Mouse (Mus musculus): ENCODE data around the gene Stom. TPM values are rescaled to one million over a fixed set of nuclear protein-coding genes. Genes with fewer than 3 reads are reported as not detected.
A peak's percentile ranks its signal among the peaks of the same experiment; 100 is the strongest.

Stom gene
- total and polyA plus RNA-seq, 2 experiments from 2014 or later: 48.4 to 79.0 TPM

- Histone ChIP-seq H3K4me1 (ENCODE audit: control insufficient read depth, insufficient read depth) (peaks cover 60% of the 10 kb centered on the region), H3K9me3 (replicated peaks; ENCODE audit: control insufficient read depth, low read length) (no peaks in the 10 kb centered on the region), H3K9ac (replicated peaks; ENCODE audit: low read depth, low read length) (0 out of 2 replicates have a peak overlapping the region, but pooled peaks have one; percentile 25), H3K27ac (ENCODE audit: low read depth) (peak overlapping the region; percentile 73; the same call in 1 of the 2 replicates), H3K36me3 (replicated peaks; ENCODE audit: control insufficient read depth, insufficient read depth, low read length) (no peaks in the 10 kb centered on the region), H3K27me3 (ENCODE audit: control insufficient read depth, insufficient read depth, low read length) (no peaks in the 10 kb centered on the region), H3K4me3 (ENCODE audit: low read depth, low read length) (no peak overlapping the region), H3K4me2 (ENCODE audit: low read depth, low read length) (no peak overlapping the region)
- WGBS: 39% methylated on average over 10 of the region's 10 CpGs
- TF ChIP-seq CTCF (IDR thresholded peaks at IDR 0.05; ENCODE audit: low read depth) (no peak), EP300 (IDR thresholded peaks at IDR 0.05; ENCODE audit: low read depth) (no peak)
- ATAC-seq (ENCODE audit: insufficient read depth, low read depth): no peak
- DNase-seq (ENCODE audit: low spot score): no peak
These were observed 68.8 kb downstream of the Stom start for GRCm38 (mm10) chr2:35267876-35268566.

- Histone ChIP-seq H3K4me1 (ENCODE audit: control insufficient read depth, insufficient read depth) (peaks cover 55% of the 10 kb centered on the region), H3K9ac (replicated peaks; ENCODE audit: low read depth, low read length) (no peak overlapping the region), H3K27me3 (ENCODE audit: control insufficient read depth, insufficient read depth, low read length) (no peaks in the 10 kb centered on the region), H3K4me3 (ENCODE audit: low read depth, low read length) (no peak overlapping the region), H3K4me2 (ENCODE audit: low read depth, low read length) (no peak overlapping the region), H3K36me3 (replicated peaks; ENCODE audit: control insufficient read depth, insufficient read depth, low read length) (no peaks in the 10 kb centered on the region), H3K9me3 (replicated peaks; ENCODE audit: control insufficient read depth, low read length) (no peaks in the 10 kb centered on the region), H3K27ac (ENCODE audit: low read depth) (peak overlapping the region; percentile 59; the same call in 1 of the 2 replicates)
- ATAC-seq (ENCODE audit: insufficient read depth, low read depth): no peak
- WGBS: 71% methylated on average over 13 of the region's 13 CpGs
- no peak for DNase-seq (ENCODE audit: low spot score)
- no peak for TF ChIP-seq CTCF (IDR thresholded peaks at IDR 0.05; ENCODE audit: low read depth)
- no peak for TF ChIP-seq EP300 (IDR thresholded peaks at IDR 0.05; ENCODE audit: low read depth)
These were observed 69.5 kb downstream of the Stom start for GRCm38 (mm10) chr2:35267156-35267875.

GRCm38 (mm10) chr2:35266251-35266905 lies 70.4 kb downstream of the Stom start:
- H3K4me2 ChIP-seq (ENCODE audit: low read depth, low read length): no peak overlapping the region

GRCm38 (mm10) chr2:35265775-35266174 lies 71.0 kb downstream of the Stom start:
- peak overlapping the region; percentile 34; the same call in 1 of the 2 replicates for H3K4me2 ChIP-seq (ENCODE audit: low read depth, low read length)
- no peaks in the 10 kb centered on the region for H3K36me3 ChIP-seq (replicated peaks; ENCODE audit: control insufficient read depth, insufficient read depth, low read length)
- H3K4me1 ChIP-seq (ENCODE audit: control insufficient read depth, insufficient read depth): peaks cover 49% of the 10 kb centered on the region
- no peaks in the 10 kb centered on the region for H3K27me3 ChIP-seq (ENCODE audit: control insufficient read depth, insufficient read depth, low read length)
- TF ChIP-seq EP300 (IDR thresholded peaks at IDR 0.05; ENCODE audit: low read depth) (no peak), CTCF (IDR thresholded peaks at IDR 0.05; ENCODE audit: low read depth) (no peak)
- 0 out of 2 replicates have a peak overlapping the region, but pooled peaks have one; percentile 8 for H3K4me3 ChIP-seq (ENCODE audit: low read depth, low read length)
- H3K9ac ChIP-seq (replicated peaks; ENCODE audit: low read depth, low read length): no peak overlapping the region
- DNase-seq (ENCODE audit: low spot score) (no peak), ATAC-seq (ENCODE audit: insufficient read depth, low read depth) (no peak)
- H3K9me3 ChIP-seq (replicated peaks; ENCODE audit: control insufficient read depth, low read length): no peaks in the 10 kb centered on the region
- 57% methylated on average over 8 of the region's 8 CpGs for WGBS
- peak overlapping the region; percentile 52 for H3K27ac ChIP-seq (ENCODE audit: low read depth)

More at GRCm38 (mm10) chr2:35266251-35266905, 70.4 kb downstream of the Stom start:
- WGBS: 65% methylated on average over 9 of the region's 9 CpGs
- ATAC-seq (ENCODE audit: insufficient read depth, low read depth): no peak
- Histone ChIP-seq H3K9ac (replicated peaks; ENCODE audit: low read depth, low read length) (no peak overlapping the region), H3K4me1 (ENCODE audit: control insufficient read depth, insufficient read depth) (peaks cover 49% of the 10 kb centered on the region), H3K9me3 (replicated peaks; ENCODE audit: control insufficient read depth, low read length) (no peaks in the 10 kb centered on the region), H3K36me3 (replicated peaks; ENCODE audit: control insufficient read depth, insufficient read depth, low read length) (no peaks in the 10 kb centered on the region), H3K27me3 (ENCODE audit: control insufficient read depth, insufficient read depth, low read length) (no peaks in the 10 kb centered on the region), H3K4me3 (ENCODE audit: low read depth, low read length) (no peak overlapping the region), H3K27ac (ENCODE audit: low read depth) (no peak overlapping the region)
- no peak for TF ChIP-seq CTCF (IDR thresholded peaks at IDR 0.05; ENCODE audit: low read depth)
- no peak for TF ChIP-seq EP300 (IDR thresholded peaks at IDR 0.05; ENCODE audit: low read depth)
- no peak for DNase-seq (ENCODE audit: low spot score)

GRCm38 (mm10) chr2:35265296-35265695 lies 71.5 kb downstream of the Stom start:
- H3K36me3 ChIP-seq (replicated peaks; ENCODE audit: control insufficient read depth, insufficient read depth, low read length): no peaks in the 10 kb centered on the region
- peaks cover 49% of the 10 kb centered on the region for H3K4me1 ChIP-seq (ENCODE audit: control insufficient read depth, insufficient read depth)
- no peak overlapping the region for H3K9ac ChIP-seq (replicated peaks; ENCODE audit: low read depth, low read length)
- DNase-seq (ENCODE audit: low spot score) (peak; percentile 87), ATAC-seq (ENCODE audit: insufficient read depth, low read depth) (peak; percentile 66)
- H3K4me2 ChIP-seq (ENCODE audit: low read depth, low read length): peak overlapping the region; percentile 34; the same call in 1 of the 2 replicates
- H3K4me3 ChIP-seq (ENCODE audit: low read depth, low read length): 0 out of 2 replicates have a peak overlapping the region, but pooled peaks have one; percentile 8
- H3K27ac ChIP-seq (ENCODE audit: low read depth): peak overlapping the region; percentile 52
- WGBS: 31% methylated on average over 8 of the region's 8 CpGs
- no peaks in the 10 kb centered on the region for H3K27me3 ChIP-seq (ENCODE audit: control insufficient read depth, insufficient read depth, low read length)
- no peaks in the 10 kb centered on the region for H3K9me3 ChIP-seq (replicated peaks; ENCODE audit: control insufficient read depth, low read length)
- TF ChIP-seq EP300 (IDR thresholded peaks at IDR 0.05; ENCODE audit: low read depth) (0 out of 2 replicates have a peak, but pooled peaks have one; percentile 38), CTCF (IDR thresholded peaks at IDR 0.05; ENCODE audit: low read depth) (peak; percentile 84)

Data from heart, postnatal 0 days (tissue).